10 mouse cellular contexts compared by ENCODE assay signal in the genomic region with DNA sequence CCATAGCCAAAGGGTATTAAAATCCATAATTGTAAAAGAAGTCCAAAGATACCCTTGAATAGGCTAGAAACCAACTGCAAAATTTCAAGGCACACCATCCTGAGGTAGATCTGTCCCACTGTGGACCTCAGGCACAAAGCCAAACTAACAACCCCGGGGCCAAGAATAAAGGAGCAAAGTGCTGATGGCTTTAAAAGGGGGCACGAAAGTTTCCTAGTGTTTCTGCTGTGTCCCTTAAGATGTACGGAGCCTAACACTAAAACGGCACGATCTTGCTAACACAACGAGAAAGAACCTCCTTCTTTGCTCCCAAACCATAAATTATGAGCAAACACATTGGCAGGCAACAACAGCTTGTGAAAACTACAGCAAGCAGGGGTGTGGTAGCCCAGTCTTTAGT. TPM values are rescaled to one million over a fixed set of nuclear protein-coding genes. Genes with fewer than 3 reads are reported as not detected.
DNase-seq lines count a peak whose midpoint lies in the region; ATAC-seq and TF ChIP-seq lines count a peak whose summit lies in the region.
"Had no signal": no experiment of that assay in that cellular context is flagged by ENCODE, and none has a peak within 500 bp of the region (broad histone marks: within the 10 kb centered on the region; RNA-seq: fewer than 3 reads in every experiment).

No protein-coding gene starts in this region.

- H3K9ac ChIP-seq in kidney, postnatal 0 days (ENCODE audit: low read depth, low read length), result peak overlapping the region; percentile 44; the same call in 1 of the 2 replicates
- H3K9ac ChIP-seq in forebrain, embryonic 13.5 days, result no peak overlapping the region
- no peak overlapping the region for H3K9ac ChIP-seq in midbrain, embryonic 16.5 days (ENCODE audit: low read depth, low read length)

- no peak for TF ChIP-seq CTCF in kidney, postnatal 0 days (IDR thresholded peaks at IDR 0.05; ENCODE audit: low read depth)

- peak overlapping the region; percentile 70; the same call in 1 of the 2 replicates for H3K4me3 ChIP-seq in kidney, postnatal 0 days (replicated peaks; ENCODE audit: low read depth, low read length)
- peak overlapping the region; percentile 79 for H3K4me3 ChIP-seq in forebrain, embryonic 13.5 days
- H3K4me3 ChIP-seq in midbrain, embryonic 16.5 days (ENCODE audit: low read depth, low read length), result no peak overlapping the region

- peak overlapping the region; percentile 77 for H3K4me2 ChIP-seq in kidney, postnatal 0 days (ENCODE audit: low read length)
- peak overlapping the region; percentile 95 for H3K4me2 ChIP-seq in forebrain, embryonic 13.5 days
- H3K4me2 ChIP-seq in midbrain, embryonic 16.5 days (ENCODE audit: low read length), result peak overlapping the region; percentile 94

- no peak for DNase-seq in kidney, postnatal 0 days (ENCODE audit: low spot score)
- DNase-seq in kidney, adult 18-20 months, result no peak
- DNase-seq in induced T-regulatory cell, adult 2 months (ENCODE audit: low read depth), result peak; percentile 18
- DNase-seq in urinary bladder, adult 2 months (ENCODE audit: low spot score), result no peak
- no peak for DNase-seq in layer of hippocampus, postnatal 14 days (ENCODE audit: low spot score in 2 of 2)
- DNase-seq in layer of hippocampus, adult 8-10 months (ENCODE audit: low spot score in 2 of 2), result no peak
- DNase-seq: cerebellum, adult 11-12 months; gastrocnemius, postnatal 25 days had no signal

- 0 out of 2 replicates have a peak, but pooled peaks cover 2% of the 10 kb centered on the region for H3K36me3 ChIP-seq in kidney, postnatal 0 days (ENCODE audit: insufficient read depth, low read length)
- 0 out of 2 replicates have a peak, but pooled peaks cover 12% of the 10 kb centered on the region for H3K36me3 ChIP-seq in forebrain, embryonic 13.5 days (ENCODE audit: poor library complexity, severe bottlenecking)
- 0 out of 2 replicates have a peak, but pooled peaks cover 4% of the 10 kb centered on the region for H3K36me3 ChIP-seq in midbrain, embryonic 16.5 days (ENCODE audit: control insufficient read depth, insufficient read depth, low read length)

- no peak overlapping the region for H3K27ac ChIP-seq in kidney, postnatal 0 days
- H3K27ac ChIP-seq in forebrain, embryonic 13.5 days, result no peak overlapping the region
- no peak overlapping the region for H3K27ac ChIP-seq in midbrain, embryonic 16.5 days (ENCODE audit: low read length)

- no peak for ATAC-seq in kidney, postnatal 0 days (replicated peaks; ENCODE audit: low FRiP score, low read depth)
- no peak for ATAC-seq in forebrain, embryonic 13.5 days
- no peak for ATAC-seq in midbrain, embryonic 16.5 days

- H3K4me1 ChIP-seq in kidney, postnatal 0 days (replicated peaks; ENCODE audit: insufficient read depth, low read length), result peaks cover 16% of the 10 kb centered on the region
- peaks cover 21% of the 10 kb centered on the region for H3K4me1 ChIP-seq in forebrain, embryonic 13.5 days
- peaks cover 14% of the 10 kb centered on the region for H3K4me1 ChIP-seq in midbrain, embryonic 16.5 days (ENCODE audit: control insufficient read depth, insufficient read depth, low read length)

- WGBS in kidney, postnatal 0 days, result 29% methylated on average over 6 of the region's 6 CpGs
- WGBS in forebrain, embryonic 13.5 days, result 82% methylated on average over 6 of the region's 6 CpGs
- 92% methylated on average over 6 of the region's 6 CpGs for WGBS in midbrain, embryonic 16.5 days

- H3K27me3 ChIP-seq in kidney, postnatal 0 days (ENCODE audit: insufficient read depth, low read length), result no peaks in the 10 kb centered on the region
- H3K27me3 ChIP-seq in forebrain, embryonic 13.5 days, result peaks cover 3% of the 10 kb centered on the region; the same call in 1 of the 2 replicates
- no peaks in the 10 kb centered on the region for H3K27me3 ChIP-seq in midbrain, embryonic 16.5 days (ENCODE audit: control insufficient read depth, insufficient read depth, low read depth, low read length)

- no peaks in the 10 kb centered on the region for H3K9me3 ChIP-seq in kidney, postnatal 0 days (replicated peaks; ENCODE audit: low read length)
- H3K9me3 ChIP-seq in forebrain, embryonic 13.5 days (replicated peaks), result no peaks in the 10 kb centered on the region
- H3K9me3 ChIP-seq in midbrain, embryonic 16.5 days (replicated peaks; ENCODE audit: control insufficient read depth, low read length, poor library complexity, severe bottlenecking), result no peaks in the 10 kb centered on the region

RNA-seq across cellular contexts. Expression of a gene that starts 1.6 kb away (rescaled TPM):
- 37.0 and 37.3 TPM in 2 replicates for polyA plus RNA-seq in kidney, postnatal 0 days (2015; fragmentation: Nextera tagmentation; extraction: Ambion mirVana)
- 9.3 and 9.6 TPM in 2 replicates for polyA plus RNA-seq in forebrain, embryonic 13.5 days (2015; fragmentation: Nextera tagmentation; extraction: Ambion mirVana)
- 5.6 and 6.2 TPM in 2 replicates for polyA plus RNA-seq in midbrain, embryonic 16.5 days (2015; fragmentation: Nextera tagmentation; extraction: Ambion mirVana)
- 15.7 and 18.1 TPM in 2 replicates for polyA plus RNA-seq in urinary bladder, adult 2 months (2012; rRNA removed)
- total RNA-seq in layer of hippocampus, postnatal 14 days (2021), result 10 to 100 TPM; 22.7 to 23.4 TPM
- 10 to 100 TPM; 21.4 to 34.0 (median 27.0) TPM for total RNA-seq in layer of hippocampus, adult 8-10 months (2022)

RNA-seq across cellular contexts. Expression of a gene that starts 57.2 kb away (rescaled TPM):
- 1.1 and 2.4 TPM in 2 replicates for polyA plus RNA-seq in kidney, postnatal 0 days (2015; fragmentation: Nextera tagmentation; extraction: Ambion mirVana)
- 24.8 and 26.3 TPM in 2 replicates for polyA plus RNA-seq in forebrain, embryonic 13.5 days (2015; fragmentation: Nextera tagmentation; extraction: Ambion mirVana)
- polyA plus RNA-seq in midbrain, embryonic 16.5 days (2015; fragmentation: Nextera tagmentation; extraction: Ambion mirVana), result 32.7 and 38.9 TPM in 2 replicates
- polyA plus RNA-seq in urinary bladder, adult 2 months (2012; rRNA removed), result 0.60 and 0.83 TPM in 2 replicates
- 10 to 100 TPM; 37.3 to 41.8 TPM for total RNA-seq in layer of hippocampus, postnatal 14 days (2021)
- 10 to 100 TPM; 27.6 to 38.1 (median 32.3) TPM for total RNA-seq in layer of hippocampus, adult 8-10 months (2022)
